Mouse (Mus musculus) bone marrow macrophage, adult 2 months (primary cell): ENCODE measurements around the gene Aldh3b3.

Source experiments
- CTCF ChIP-seq: IDR thresholded peaks from 2 replicates; pipeline ENCODE4 v1.5.1; 2012; ENCODE audit warnings: low read depth, mild to moderate bottlenecking, low read length, moderate library complexity
- POLR2A ChIP-seq: IDR thresholded peaks from 2 replicates; pipeline ENCODE4 v1.6.1; 2012; ENCODE audit warnings: mild to moderate bottlenecking, low read depth, low read length, borderline replicate concordance

DNA sequence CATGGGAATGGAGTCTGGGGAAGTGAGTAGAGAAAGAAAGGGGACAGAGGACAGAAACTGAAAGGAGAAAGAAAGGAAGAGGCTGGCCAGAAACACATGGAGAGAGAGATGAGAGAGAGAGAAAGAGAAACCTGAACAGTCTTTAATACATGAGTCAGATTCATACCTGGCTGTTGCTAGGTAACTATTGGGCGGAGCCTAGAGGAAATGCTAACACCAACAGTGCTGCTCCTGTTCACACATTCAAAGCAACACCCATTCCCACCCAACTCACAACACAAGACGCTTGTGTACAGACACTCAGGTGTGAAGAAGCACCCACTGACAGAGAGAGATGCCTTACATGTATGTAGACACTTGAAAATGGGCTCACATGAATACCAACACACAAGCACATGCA, 17.4 kb downstream of the Aldh3b3 start:
- TF ChIP-seq CTCF (no peak), POLR2A (no peak)
